Mouse (Mus musculus) brain, embryonic 14.5 days (tissue): ENCODE measurements around the gene Tmem229b. TPM values are rescaled to one million over a fixed set of nuclear protein-coding genes. Genes with fewer than 3 reads are reported as not detected.

Experiments
- DNase-seq: peaks from one replicate; pipeline ENCODE4 v3.0.0-alpha.2; 2011; ENCODE audit warnings: low read depth
- CTCF ChIP-seq: fragments of 200-500 bp; IDR thresholded peaks from 2 replicates; pipeline ENCODE4 v1.5.1; 2012; ENCODE audit warnings: inconsistent platforms, mild to moderate bottlenecking, moderate library complexity, borderline replicate concordance; ENCODE audit not compliant: insufficient read depth, insufficient read length; ENCODE audit errors: extremely low read depth
- POLR2A ChIP-seq: fragments of 200-500 bp; IDR thresholded peaks from 2 replicates; pipeline ENCODE4 v1.6.1; 2012; ENCODE audit warnings: mild to moderate bottlenecking, inconsistent platforms, borderline replicate concordance; ENCODE audit not compliant: poor library complexity, insufficient read depth, insufficient read length, severe bottlenecking; ENCODE audit errors: extremely low read depth
- polyA plus RNA-seq: library from polyadenylated mRNA; depleted of rRNA; stranded (reverse); fragments of >200 nt; gene quantifications from 2 replicates; pipeline ENCODE4 v1.2.3, GENCODE M21; 2012; rRNA removed

Gene Tmem229b
- polyA plus RNA-seq, 1 experiment = 93.2 TPM

- no peak for DNase-seq
- no peak for TF ChIP-seq POLR2A
- peak; percentile 16; the same call in 1 of the 2 replicates for TF ChIP-seq CTCF
Measured at GRCm38 (mm10) chr12:78916278-78916677, 91.1 kb downstream of the Tmem229b start.

GRCm38 (mm10) chr12:78915561-78915960, 91.9 kb downstream of the Tmem229b start:
- TF ChIP-seq POLR2A (no peak), CTCF (no peak)
- DNase-seq = no peak

GRCm38 (mm10) chr12:78914458-78914857, 93.0 kb downstream of the Tmem229b start:
- TF ChIP-seq POLR2A (no peak), CTCF (no peak)
- no peak for DNase-seq

Other genes starting within 250 kb of the Tmem229b start
- 75.5 and 78.7 TPM in 2 replicates for gene Atp6v1d, start 146.0 kb downstream of the Tmem229b start, polyA plus RNA-seq
- gene Eif2s1, start 145.8 kb downstream of the Tmem229b start, polyA plus RNA-seq = 48.4 and 50.7 TPM in 2 replicates
- gene Plek2, start 100.7 kb downstream of the Tmem229b start, polyA plus RNA-seq = 0.53 and 0.62 TPM in 2 replicates
- 6.1 and 6.8 TPM in 2 replicates for gene Plekhh1, start 21.5 kb upstream of the Tmem229b start, polyA plus RNA-seq
- 12.8 and 15.7 TPM in 2 replicates for gene Pigh, start 82.0 kb upstream of the Tmem229b start, polyA plus RNA-seq
- 16.2 and 18.0 TPM in 2 replicates for gene Arg2, start 123.2 kb upstream of the Tmem229b start, polyA plus RNA-seq
- gene Vti1b, start 165.0 kb upstream of the Tmem229b start, polyA plus RNA-seq = 68.0 and 77.7 TPM in 2 replicates
- gene Rdh11, start 184.7 kb upstream of the Tmem229b start, polyA plus RNA-seq = 24.3 and 25.9 TPM in 2 replicates
- 1.1 and 1.8 TPM in 2 replicates for gene Rdh12, start 201.3 kb upstream of the Tmem229b start, polyA plus RNA-seq